Mouse (Mus musculus) hindbrain, embryonic 14.5 days (tissue): Measurements from ENCODE around the gene Sept10. TPM values are rescaled to one million over a fixed set of nuclear protein-coding genes. Genes with fewer than 3 reads are reported as not detected.
A peak's percentile ranks its signal among the peaks of the same experiment; 100 is the strongest.

ENCODE experiments used
- ATAC-seq: fragments of 200-750 bp; cut with Nextera tagmentation; 2 replicates; pipeline ENCODE4 v1.8.0; 2017; ENCODE audit warnings: moderate number of reproducible peaks, mild to moderate bottlenecking, moderate TSS enrichment, moderate library complexity; ENCODE audit not compliant: low FRiP score
- DNase-seq: peaks from one replicate; pipeline ENCODE4 v3.0.0-alpha.2; 2015; ENCODE audit warnings: low spot score
- H3K27ac ChIP-seq: fragments of 300-500 bp; sonication (generic); 2 replicates; pipeline ENCODE4 v1.5.1; 2014; ENCODE audit warnings: mild to moderate bottlenecking, moderate library complexity
- H3K27me3 ChIP-seq: fragments of 300-500 bp; sonication (generic); 2 replicates; pipeline ENCODE4 v1.6.1; 2014; ENCODE audit warnings: mild to moderate bottlenecking, low read length, mixed read lengths; ENCODE audit not compliant: control insufficient read depth, insufficient read depth
- H3K36me3 ChIP-seq: fragments of 300-500 bp; sonication (generic); replicated peaks from 2 replicates; pipeline ENCODE4 v1.6.1; 2014; ENCODE audit not compliant: control insufficient read depth, insufficient read depth
- H3K4me1 ChIP-seq: fragments of 300-500 bp; sonication (generic); replicated peaks from 2 replicates; pipeline ENCODE4 v1.6.1; 2014; ENCODE audit warnings: antibody characterized with exemption, low read length, mixed read lengths; ENCODE audit not compliant: control insufficient read depth, insufficient read depth
- H3K4me2 ChIP-seq: fragments of 300-500 bp; sonication (generic); replicated peaks from 2 replicates; pipeline ENCODE4 v1.6.1; 2014; ENCODE audit warnings: mild to moderate bottlenecking, moderate library complexity
- H3K4me3 ChIP-seq: fragments of 300-500 bp; sonication (generic); replicated peaks from 2 replicates; pipeline ENCODE4 v1.5.1; 2014; ENCODE audit warnings: mild to moderate bottlenecking, low read length
- H3K9ac ChIP-seq: fragments of 300-500 bp; sonication (generic); 2 replicates; pipeline ENCODE4 v1.6.1; 2014
- H3K9me3 ChIP-seq: fragments of 300-500 bp; sonication (generic); 2 replicates; pipeline ENCODE4 v1.6.1; 2016; ENCODE audit warnings: low read length; ENCODE audit not compliant: control insufficient read depth
- WGBS: fragments of 180-500 bp; shearing (Covaris S2); extraction: QIAGEN DNeasy Blood & Tissue Kit; methylation state at CpG from one replicate; pipeline ENCODE4 v1.1.7; 2014; 5-methylcytosine and 5-hydroxymethylcytosine counted together
- polyA plus RNA-seq: library from polyadenylated mRNA; unstranded; fragments of >200 nt; fragmentation: Nextera tagmentation; extraction: Ambion mirVana; gene quantifications from 2 replicates; pipeline ENCODE4 v1.2.1, GENCODE M21; 2014

The Sept10 gene
- polyA plus RNA-seq, 1 experiment from 2014 or later: 22.0 TPM

GRCm38 (mm10) chr10:59261603-59262002 is 40.0 kb upstream of the Sept10 start:
- no peaks in the 10 kb centered on the region for H3K27me3 ChIP-seq
- H3K4me2 ChIP-seq: no peak overlapping the region
- no peak overlapping the region for H3K27ac ChIP-seq
- ATAC-seq: 0 out of 2 replicates have a peak, but pooled peaks have one; percentile 40
- no peak overlapping the region for H3K4me3 ChIP-seq
- no peak overlapping the region for H3K9ac ChIP-seq
- no peaks in the 10 kb centered on the region for H3K36me3 ChIP-seq
- no peaks in the 10 kb centered on the region for H3K4me1 ChIP-seq
- no peak for DNase-seq
- WGBS: 49% methylated on average over 3 of the region's 3 CpGs
- H3K9me3 ChIP-seq: no peaks in the 10 kb centered on the region

- DNase-seq (no peak), ATAC-seq (no peak)
- 82% methylated on average over 6 of the region's 6 CpGs for WGBS
- Histone ChIP-seq H3K4me3 (no peak overlapping the region), H3K4me1 (no peaks in the 10 kb centered on the region), H3K27me3 (no peaks in the 10 kb centered on the region), H3K4me2 (no peak overlapping the region), H3K27ac (no peak overlapping the region), H3K9me3 (no peaks in the 10 kb centered on the region), H3K36me3 (no peaks in the 10 kb centered on the region), H3K9ac (no peak overlapping the region)
These were observed 37.9 kb upstream of the Sept10 start for GRCm38 (mm10) chr10:59259572-59259971.

- H3K4me3 ChIP-seq: no peak overlapping the region
- H3K9ac ChIP-seq: no peak overlapping the region
- DNase-seq (no peak), ATAC-seq (no peak)
- H3K36me3 ChIP-seq: no peaks in the 10 kb centered on the region
- no peaks in the 10 kb centered on the region for H3K27me3 ChIP-seq
- H3K9me3 ChIP-seq: no peaks in the 10 kb centered on the region
- no peak overlapping the region for H3K27ac ChIP-seq
- 95% methylated on average over 2 of the region's 2 CpGs for WGBS
- H3K4me1 ChIP-seq: no peaks in the 10 kb centered on the region
- no peak overlapping the region for H3K4me2 ChIP-seq
These were observed 34.9 kb upstream of the Sept10 start for GRCm38 (mm10) chr10:59256533-59256932.

GRCm38 (mm10) chr10:59253541-59254079 is 32.0 kb upstream of the Sept10 start:
- no peak overlapping the region for H3K9ac ChIP-seq
- no peaks in the 10 kb centered on the region for H3K4me1 ChIP-seq
- no peak overlapping the region for H3K27ac ChIP-seq
- 69% methylated on average over 8 of the region's 8 CpGs for WGBS
- H3K4me2 ChIP-seq: no peak overlapping the region
- H3K9me3 ChIP-seq: no peaks in the 10 kb centered on the region
- no peaks in the 10 kb centered on the region for H3K36me3 ChIP-seq
- ATAC-seq (no peak), DNase-seq (no peak)
- no peak overlapping the region for H3K4me3 ChIP-seq
- H3K27me3 ChIP-seq: no peaks in the 10 kb centered on the region

- no peak overlapping the region for H3K4me3 ChIP-seq
- no peak overlapping the region for H3K27ac ChIP-seq
- 83% methylated on average over 8 of the region's 8 CpGs for WGBS
- H3K27me3 ChIP-seq: no peaks in the 10 kb centered on the region
- no peak for ATAC-seq
- H3K9me3 ChIP-seq: no peaks in the 10 kb centered on the region
- H3K9ac ChIP-seq: no peak overlapping the region
- DNase-seq: no peak
- H3K4me2 ChIP-seq: no peak overlapping the region
- no peaks in the 10 kb centered on the region for H3K36me3 ChIP-seq
- H3K4me1 ChIP-seq: no peaks in the 10 kb centered on the region
These were observed 30.7 kb upstream of the Sept10 start for GRCm38 (mm10) chr10:59252396-59252795.

GRCm38 (mm10) chr10:59251980-59252379 is 30.3 kb upstream of the Sept10 start:
- no peak for DNase-seq

GRCm38 (mm10) chr10:59250679-59251078 is 29.0 kb upstream of the Sept10 start:
- Histone ChIP-seq H3K4me2 (no peak overlapping the region), H3K27ac (no peak overlapping the region), H3K4me3 (no peak overlapping the region), H3K36me3 (no peaks in the 10 kb centered on the region), H3K27me3 (no peaks in the 10 kb centered on the region), H3K4me1 (no peaks in the 10 kb centered on the region), H3K9me3 (no peaks in the 10 kb centered on the region), H3K9ac (no peak overlapping the region)
- DNase-seq: no peak
- ATAC-seq: no peak
- WGBS: 87% methylated on average over 2 of the region's 2 CpGs

More at GRCm38 (mm10) chr10:59251980-59252379, 30.3 kb upstream of the Sept10 start:
- Histone ChIP-seq H3K9me3 (no peaks in the 10 kb centered on the region), H3K4me1 (no peaks in the 10 kb centered on the region), H3K27ac (no peak overlapping the region), H3K36me3 (no peaks in the 10 kb centered on the region), H3K4me3 (no peak overlapping the region), H3K27me3 (no peaks in the 10 kb centered on the region), H3K4me2 (no peak overlapping the region), H3K9ac (no peak overlapping the region)
- no peak for ATAC-seq
- 88% methylated on average over 2 of the region's 2 CpGs for WGBS

GRCm38 (mm10) chr10:59249531-59249930 is 27.9 kb upstream of the Sept10 start:
- Histone ChIP-seq H3K4me2 (no peak overlapping the region), H3K27ac (no peak overlapping the region), H3K4me1 (no peaks in the 10 kb centered on the region), H3K36me3 (no peaks in the 10 kb centered on the region), H3K27me3 (no peaks in the 10 kb centered on the region), H3K9me3 (no peaks in the 10 kb centered on the region), H3K9ac (no peak overlapping the region), H3K4me3 (no peak overlapping the region)
- DNase-seq (no peak), ATAC-seq (no peak)
- 78% methylated on average over 3 of the region's 3 CpGs for WGBS

- Histone ChIP-seq H3K27ac (no peak overlapping the region), H3K9ac (no peak overlapping the region), H3K9me3 (no peaks in the 10 kb centered on the region), H3K4me2 (no peak overlapping the region), H3K4me3 (no peak overlapping the region), H3K36me3 (no peaks in the 10 kb centered on the region), H3K27me3 (no peaks in the 10 kb centered on the region), H3K4me1 (no peaks in the 10 kb centered on the region)
- DNase-seq (no peak), ATAC-seq (no peak)
- 71% methylated on average over 3 of the region's 3 CpGs for WGBS
These were observed 19.5 kb upstream of the Sept10 start for GRCm38 (mm10) chr10:59241141-59241541.

GRCm38 (mm10) chr10:59237757-59238156 is 16.1 kb upstream of the Sept10 start:
- Histone ChIP-seq H3K36me3 (no peaks in the 10 kb centered on the region), H3K4me1 (no peaks in the 10 kb centered on the region), H3K9ac (no peak overlapping the region), H3K27me3 (no peaks in the 10 kb centered on the region), H3K9me3 (no peaks in the 10 kb centered on the region), H3K27ac (no peak overlapping the region), H3K4me2 (no peak overlapping the region), H3K4me3 (no peak overlapping the region)
- DNase-seq (no peak), ATAC-seq (no peak)
- 50% methylated on average over 3 of the region's 3 CpGs for WGBS
